Mouse (Mus musculus): ENCODE measurements around the gene Phlpp2. TPM values are rescaled to one million over a fixed set of nuclear protein-coding genes. Genes with fewer than 3 reads are reported as not detected.
A peak's percentile ranks its signal among the peaks of the same experiment; 100 is the strongest.

Gene Phlpp2
- polyA plus RNA-seq, 1 experiment from 2014 or later = 2.4 TPM

- no peaks in the 10 kb centered on the region for H3K9me3 ChIP-seq
- no peaks in the 10 kb centered on the region for H3K4me1 ChIP-seq (replicated peaks)
- H3K9ac ChIP-seq = no peak overlapping the region
- no peak overlapping the region for H3K4me2 ChIP-seq (replicated peaks)
- no peaks in the 10 kb centered on the region for H3K27me3 ChIP-seq (replicated peaks)
- no peak overlapping the region for H3K4me3 ChIP-seq (replicated peaks)
- WGBS = 76% methylated on average over 6 of the region's 6 CpGs
- no peak overlapping the region for H3K27ac ChIP-seq
- no peaks in the 10 kb centered on the region for H3K36me3 ChIP-seq
- ATAC-seq = 0 out of 2 replicates have a peak, but pooled peaks have one; percentile 31
These were observed 111.0 kb downstream of the Phlpp2 start for GRCm38 (mm10) chr8:109979339-109979738.

DNA sequence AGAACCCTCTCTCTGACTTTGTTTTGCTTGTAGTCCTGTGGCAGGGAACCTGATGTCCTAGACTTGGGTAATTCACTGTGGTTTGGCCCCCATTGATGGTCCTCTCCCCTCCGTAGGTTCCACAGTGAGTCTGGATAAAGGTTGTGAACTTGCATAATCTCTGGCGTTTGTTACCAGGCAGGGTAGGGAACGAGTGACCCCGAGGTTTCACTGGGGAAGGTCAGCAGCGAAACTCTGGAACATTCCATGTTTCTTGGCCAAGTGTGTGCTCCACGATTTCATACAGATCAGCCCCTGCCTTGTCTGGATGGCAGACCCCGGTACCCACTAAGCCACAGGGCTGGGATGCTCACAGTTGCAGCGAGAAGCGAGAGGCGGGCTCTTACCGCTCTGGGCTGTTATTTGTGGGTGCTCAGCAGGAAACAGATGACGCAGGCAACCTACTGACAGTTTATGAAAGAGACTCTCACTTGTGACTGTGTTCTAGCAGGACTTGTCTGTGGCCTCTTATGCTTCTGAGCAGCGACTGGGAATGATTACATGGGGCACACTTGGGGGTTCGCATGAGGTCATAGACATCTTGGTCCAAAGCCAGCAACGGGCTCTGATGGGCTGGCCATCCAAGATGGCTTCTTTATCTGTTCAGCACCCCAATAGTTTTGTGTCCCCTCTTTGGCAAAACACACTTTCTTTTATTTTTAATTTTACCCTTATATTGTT is 114.2 kb downstream of the Phlpp2 start:
- Histone ChIP-seq H3K4me3 (replicated peaks) (no peak overlapping the region), H3K27me3 (replicated peaks) (no peaks in the 10 kb centered on the region), H3K9ac (no peak overlapping the region), H3K4me2 (replicated peaks) (no peak overlapping the region), H3K9me3 (no peaks in the 10 kb centered on the region), H3K4me1 (replicated peaks) (no peaks in the 10 kb centered on the region), H3K27ac (no peak overlapping the region), H3K36me3 (no peaks in the 10 kb centered on the region)
- no peak for ATAC-seq
- WGBS = 79% methylated on average over 15 of the region's 15 CpGs

DNA sequence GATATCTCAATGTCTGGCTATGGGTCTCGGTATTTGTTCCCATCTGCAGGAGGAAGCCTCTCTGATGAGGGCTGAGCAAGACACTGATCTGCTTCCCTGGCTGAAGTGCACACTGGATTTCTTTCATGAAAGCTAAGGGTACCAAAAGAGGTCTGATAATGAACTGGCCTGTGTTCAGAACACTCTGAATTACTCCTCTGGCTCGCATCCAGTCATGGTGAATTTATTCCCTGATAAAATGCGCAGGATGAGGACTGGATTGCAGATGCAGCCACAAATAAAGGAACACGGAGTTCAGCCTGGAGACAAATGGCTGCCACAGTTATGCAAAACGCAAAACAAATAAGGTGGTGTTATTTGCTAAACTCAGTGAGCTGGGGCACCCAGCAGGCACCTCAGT is 115.6 kb downstream of the Phlpp2 start:
- Histone ChIP-seq H3K36me3 (no peaks in the 10 kb centered on the region), H3K4me3 (replicated peaks) (no peak overlapping the region), H3K4me2 (replicated peaks) (no peak overlapping the region), H3K27ac (no peak overlapping the region), H3K9me3 (no peaks in the 10 kb centered on the region), H3K9ac (no peak overlapping the region), H3K27me3 (replicated peaks) (no peaks in the 10 kb centered on the region), H3K4me1 (replicated peaks) (no peaks in the 10 kb centered on the region)
- ATAC-seq = no peak
- 37% methylated on average over 5 of the region's 5 CpGs for WGBS

DNA sequence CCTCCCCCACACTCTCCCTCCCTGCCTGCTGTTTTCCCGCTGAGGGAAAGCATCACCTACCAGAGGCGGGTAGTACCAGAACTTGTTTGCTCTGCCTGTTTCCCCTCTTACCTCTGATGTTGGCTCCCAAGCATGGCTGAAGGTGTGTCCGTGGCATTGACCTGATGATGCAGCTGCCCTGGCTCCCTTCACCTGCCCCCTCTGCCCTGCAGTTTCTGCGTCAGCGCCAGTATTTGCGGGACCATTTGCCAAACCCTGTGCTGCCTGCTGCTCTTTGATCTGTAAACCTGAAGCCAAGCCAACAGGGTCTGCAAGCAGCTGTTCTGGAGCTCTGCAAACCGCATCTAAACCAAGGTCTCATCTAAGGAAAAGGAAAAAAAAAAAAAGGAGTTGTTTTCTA is 118.0 kb downstream of the Phlpp2 start:
- H3K27me3 ChIP-seq (replicated peaks) = no peaks in the 10 kb centered on the region
- no peaks in the 10 kb centered on the region for H3K9me3 ChIP-seq
- 64% methylated on average over 7 of the region's 7 CpGs for WGBS

DNA sequence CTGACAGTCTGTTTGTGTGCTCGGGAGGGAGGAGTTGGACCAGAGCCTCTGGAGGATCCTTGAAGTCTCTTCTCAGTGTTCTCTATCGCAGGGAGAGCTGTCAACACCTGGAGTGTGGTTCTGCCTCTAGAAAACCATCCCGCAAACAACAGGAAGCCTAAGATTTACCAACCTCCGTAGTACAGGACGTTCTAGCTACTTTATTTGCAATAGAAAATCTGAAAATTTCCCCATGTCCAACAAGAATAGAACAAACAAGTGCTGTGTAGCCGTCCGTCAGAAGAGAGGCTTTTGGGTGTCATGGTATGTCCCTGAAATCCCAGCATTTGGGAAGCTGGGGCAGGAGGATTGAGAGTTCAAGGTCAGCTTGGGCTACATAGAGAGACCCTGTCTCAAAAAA is 119.4 kb downstream of the Phlpp2 start:
- Histone ChIP-seq H3K4me3 (replicated peaks) (no peak overlapping the region), H3K9me3 (no peaks in the 10 kb centered on the region), H3K4me2 (replicated peaks) (no peak overlapping the region), H3K9ac (no peak overlapping the region), H3K4me1 (replicated peaks) (no peaks in the 10 kb centered on the region), H3K36me3 (no peaks in the 10 kb centered on the region), H3K27ac (no peak overlapping the region), H3K27me3 (replicated peaks) (no peaks in the 10 kb centered on the region)
- WGBS = 77% methylated on average over 7 of the region's 7 CpGs
- no peak for ATAC-seq

More for the DNA sequence above, 118.0 kb downstream of the Phlpp2 start:
- H3K4me2 ChIP-seq (replicated peaks) = no peak overlapping the region
- H3K4me3 ChIP-seq (replicated peaks) = no peak overlapping the region
- no peak overlapping the region for H3K9ac ChIP-seq
- ATAC-seq = no peak
- no peaks in the 10 kb centered on the region for H3K36me3 ChIP-seq
- no peaks in the 10 kb centered on the region for H3K4me1 ChIP-seq (replicated peaks)
- H3K27ac ChIP-seq = no peak overlapping the region

GRCm38 (mm10) chr8:109989151-109989550 is 120.8 kb downstream of the Phlpp2 start:
- Histone ChIP-seq H3K36me3 (no peaks in the 10 kb centered on the region), H3K27ac (no peak overlapping the region), H3K4me2 (replicated peaks) (no peak overlapping the region), H3K27me3 (replicated peaks) (no peaks in the 10 kb centered on the region), H3K4me3 (replicated peaks) (no peak overlapping the region), H3K9ac (no peak overlapping the region), H3K4me1 (replicated peaks) (no peaks in the 10 kb centered on the region), H3K9me3 (no peaks in the 10 kb centered on the region)
- 87% methylated on average over 8 of the region's 8 CpGs for WGBS
- no peak for ATAC-seq

- Histone ChIP-seq H3K4me3 (replicated peaks) (no peak within 1 kb of the TSS), H3K27me3 (replicated peaks) (no peaks in the 10 kb centered on the region), H3K9me3 (no peaks in the 10 kb centered on the region), H3K36me3 (no peaks in the 10 kb centered on the region), H3K27ac (no peak within 1 kb of the TSS), H3K4me1 (replicated peaks) (no peaks in the 10 kb centered on the region), H3K9ac (no peak within 1 kb of the TSS), H3K4me2 (replicated peaks) (no peak within 1 kb of the TSS)
- 75% methylated on average over 8 of the region's 8 CpGs for WGBS
- no peak for ATAC-seq
These were observed 121.9 kb downstream of the Phlpp2 start, which contains the start of gene Tat for GRCm38 (mm10) chr8:109990224-109990623. Gene Tat, plus strand, starts transcription at chr8:109990437.

- Histone ChIP-seq H3K9ac (no peak overlapping the region), H3K9me3 (no peaks in the 10 kb centered on the region), H3K4me3 (replicated peaks) (no peak overlapping the region), H3K4me2 (replicated peaks) (no peak overlapping the region), H3K4me1 (replicated peaks) (no peaks in the 10 kb centered on the region), H3K27me3 (replicated peaks) (no peaks in the 10 kb centered on the region), H3K27ac (no peak overlapping the region), H3K36me3 (no peaks in the 10 kb centered on the region)
- 86% methylated on average over 5 of the region's 5 CpGs for WGBS
- no peak for ATAC-seq
These were observed 123.8 kb downstream of the Phlpp2 start for GRCm38 (mm10) chr8:109992166-109992565.

GRCm38 (mm10) chr8:109992951-109993350 is 124.6 kb downstream of the Phlpp2 start:
- no peak overlapping the region for H3K27ac ChIP-seq
- WGBS = 44% methylated on average over 1 of the region's 1 CpGs

More at GRCm38 (mm10) chr8:109992951-109993350, 124.6 kb downstream of the Phlpp2 start:
- no peaks in the 10 kb centered on the region for H3K4me1 ChIP-seq (replicated peaks)
- no peaks in the 10 kb centered on the region for H3K36me3 ChIP-seq
- no peak overlapping the region for H3K9ac ChIP-seq
- H3K9me3 ChIP-seq = no peaks in the 10 kb centered on the region
- ATAC-seq = no peak
- no peak overlapping the region for H3K4me3 ChIP-seq (replicated peaks)
- H3K4me2 ChIP-seq (replicated peaks) = no peak overlapping the region
- no peaks in the 10 kb centered on the region for H3K27me3 ChIP-seq (replicated peaks)

Other genes with a start within 250 kb of the Phlpp2 start
- 119 and 128 TPM in 2 replicates for gene Ist1, start 175.3 kb upstream of the Phlpp2 start, polyA plus RNA-seq (2015; fragmentation: Nextera tagmentation; extraction: Ambion mirVana)
- gene Zfp821, start 163.0 kb upstream of the Phlpp2 start, polyA plus RNA-seq (2015; fragmentation: Nextera tagmentation; extraction: Ambion mirVana) = 17.3 and 17.9 TPM in 2 replicates
- gene Atxn1l, start 130.8 kb upstream of the Phlpp2 start, polyA plus RNA-seq (2015; fragmentation: Nextera tagmentation; extraction: Ambion mirVana) = 5.4 and 5.7 TPM in 2 replicates
- 38.0 and 39.0 TPM in 2 replicates for gene Ap1g1, start 90.0 kb upstream of the Phlpp2 start, polyA plus RNA-seq (2015; fragmentation: Nextera tagmentation; extraction: Ambion mirVana)
- 12.8 and 14.6 TPM in 2 replicates for gene Marveld3, start 93.7 kb downstream of the Phlpp2 start, polyA plus RNA-seq (2015; fragmentation: Nextera tagmentation; extraction: Ambion mirVana)
- gene Tat, start 121.9 kb downstream of the Phlpp2 start, polyA plus RNA-seq (2015; fragmentation: Nextera tagmentation; extraction: Ambion mirVana) = not detected in 2 replicates
- 2.5 and 2.6 TPM in 2 replicates for gene Chst4, start 171.2 kb downstream of the Phlpp2 start, polyA plus RNA-seq (2015; fragmentation: Nextera tagmentation; extraction: Ambion mirVana)
- 5.1 TPM in 2 replicates for gene Zfp612, start 211.2 kb downstream of the Phlpp2 start, polyA plus RNA-seq (2015; fragmentation: Nextera tagmentation; extraction: Ambion mirVana)
- not detected in 2 replicates for gene Gm21964, start 232.7 kb downstream of the Phlpp2 start, polyA plus RNA-seq (2015; fragmentation: Nextera tagmentation; extraction: Ambion mirVana)
- not detected in 2 replicates for gene Gm17720, start 234.2 kb downstream of the Phlpp2 start, polyA plus RNA-seq (2015; fragmentation: Nextera tagmentation; extraction: Ambion mirVana)

Data from intestine, embryonic 15.5 days (tissue).